Mouse (Mus musculus) monocyte, adult 2 months (primary cell): ENCODE measurements around the gene Hapln4.

Experiments used
- DNase-seq, 2 experiments: peaks; one replicate each; pipeline ENCODE4 v3.0.0; 2022; ENCODE audit warnings: low spot score in 2 of 2, low read depth in 1 of 2

The Hapln4 gene

GRCm38 (mm10) chr8:70099276-70099675 is 16.0 kb downstream of the Hapln4 start:
- DNase-seq, result no peak

DNA sequence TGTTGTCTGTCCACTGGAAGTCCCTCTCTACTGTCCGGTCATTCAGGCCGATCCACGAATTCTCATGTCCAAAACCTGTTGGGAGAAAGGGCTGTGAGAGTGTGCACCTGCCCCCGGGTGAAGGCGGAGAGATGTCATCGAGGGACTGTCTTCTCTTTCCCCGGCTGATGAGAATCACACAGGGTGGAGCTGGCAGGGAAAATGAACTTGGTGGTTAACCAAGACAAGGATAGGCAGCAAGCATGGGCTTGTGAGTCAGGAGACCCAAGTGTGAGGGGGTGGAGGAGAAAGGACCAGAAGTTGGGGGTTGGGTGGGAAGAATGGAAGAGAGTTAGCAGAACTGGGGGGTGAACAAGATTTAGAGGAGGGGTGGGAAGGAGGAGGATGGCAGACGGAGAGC is 17.0 kb downstream of the Hapln4 start:
- no peak for DNase-seq

DNA sequence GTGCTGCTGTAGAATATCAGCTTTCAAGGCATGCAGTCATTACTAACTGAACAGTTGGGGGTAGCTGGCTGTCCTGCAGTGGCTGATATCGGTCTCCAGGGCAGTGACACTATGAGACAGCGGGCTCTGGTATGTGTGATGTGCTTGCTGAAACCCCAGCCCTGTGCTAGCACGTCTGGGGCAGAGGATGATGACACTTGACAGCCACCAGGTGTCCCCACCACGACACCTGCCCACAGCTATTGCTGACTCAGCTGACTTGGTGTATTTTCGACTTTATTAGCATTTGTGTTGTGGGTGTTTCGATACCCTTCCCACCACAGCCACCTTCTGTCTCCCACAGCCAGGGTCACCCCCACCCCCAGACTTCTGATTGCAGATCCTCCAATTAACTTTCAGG is 21.2 kb downstream of the Hapln4 start:
- DNase-seq, result no peak

- DNase-seq, result no peak
Measured at GRCm38 (mm10) chr8:70104922-70105321, 21.7 kb downstream of the Hapln4 start.

GRCm38 (mm10) chr8:70110451-70110850 is 27.2 kb downstream of the Hapln4 start:
- no peak for DNase-seq

DNA sequence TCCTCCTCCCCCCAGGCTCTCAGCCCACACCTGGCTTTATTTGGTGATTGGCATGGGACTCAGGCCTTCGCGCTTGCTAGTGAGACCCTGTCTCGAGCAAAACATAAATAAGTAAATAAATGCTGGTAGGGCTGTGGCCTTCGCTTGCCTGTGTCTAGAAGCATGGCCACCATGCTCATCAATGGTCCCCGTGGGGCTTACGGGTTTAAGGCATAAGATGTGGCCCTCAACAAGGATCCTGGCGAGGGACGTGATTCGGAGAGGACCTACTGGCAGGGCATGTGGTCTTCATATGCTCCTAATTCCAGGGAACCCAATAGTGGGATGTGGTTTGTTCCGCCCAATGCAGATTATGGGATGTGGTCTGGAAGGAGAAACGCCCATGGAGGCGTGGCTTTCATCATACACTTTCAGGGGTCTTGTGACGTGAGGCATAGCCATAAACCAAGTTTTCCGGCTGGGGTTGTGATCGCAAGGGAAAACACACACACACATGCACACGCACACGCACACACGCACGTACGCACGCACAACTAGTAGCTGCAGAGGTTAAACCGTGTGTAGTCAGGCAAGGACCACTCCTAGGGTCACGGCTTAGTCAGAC is 28.0 kb downstream of the Hapln4 start:
- no peak for DNase-seq

- DNase-seq, result no peak
Measured at GRCm38 (mm10) chr8:70112401-70113016, 29.3 kb downstream of the Hapln4 start.

- no peak for DNase-seq
Measured at GRCm38 (mm10) chr8:70114488-70114887, 31.2 kb downstream of the Hapln4 start.

GRCm38 (mm10) chr8:70114892-70115291 is 31.6 kb downstream of the Hapln4 start:
- no peak for DNase-seq

DNA sequence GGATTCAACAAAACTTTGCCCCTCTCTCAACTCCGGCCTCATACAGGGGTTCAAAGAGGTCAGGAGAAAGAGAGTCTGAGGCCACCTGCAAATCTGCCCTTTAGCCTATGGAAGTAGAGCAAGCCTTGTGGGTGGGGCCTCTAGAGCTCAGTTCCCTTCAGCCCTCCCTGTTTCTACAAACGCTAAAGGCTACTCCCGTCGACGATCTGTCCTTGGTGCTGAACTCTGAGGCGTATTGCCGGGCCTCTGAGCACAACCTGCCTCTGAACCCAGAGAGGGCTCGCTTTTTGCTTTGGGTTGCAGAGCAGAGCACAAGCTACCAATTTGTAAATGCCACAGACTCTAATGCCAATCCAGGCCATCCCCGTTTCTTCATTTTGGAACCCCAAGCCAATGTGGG is 34.4 kb downstream of the Hapln4 start:
- no peak for DNase-seq

GRCm38 (mm10) chr8:70118726-70119700 is 35.8 kb downstream of the Hapln4 start:
- no peak for DNase-seq

DNA sequence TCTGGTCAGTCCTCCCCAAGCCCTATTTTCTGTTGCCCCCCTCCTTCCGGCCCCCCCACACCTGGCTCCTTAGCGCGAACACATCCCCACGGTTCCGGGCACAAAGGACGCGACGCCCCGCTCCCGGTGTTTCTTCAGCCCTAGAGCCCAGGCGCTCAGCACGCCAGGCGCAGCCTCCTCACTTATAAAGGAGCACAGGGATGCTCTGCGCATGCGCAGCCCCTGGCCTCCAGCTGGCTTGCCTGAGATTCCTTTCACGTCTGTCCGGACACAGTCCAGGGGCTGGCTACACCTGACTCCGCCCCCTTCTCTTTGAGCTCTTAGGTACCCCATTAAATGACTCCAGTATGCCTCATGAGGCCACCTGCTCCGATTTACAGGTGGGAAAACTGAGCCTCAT is 37.4 kb downstream of the Hapln4 start, which contains the start of gene Ncan:
Gene Ncan, minus strand, starts transcription at position 207 of the 400 bp plus-strand sequence.
- no peak for DNase-seq

DNA sequence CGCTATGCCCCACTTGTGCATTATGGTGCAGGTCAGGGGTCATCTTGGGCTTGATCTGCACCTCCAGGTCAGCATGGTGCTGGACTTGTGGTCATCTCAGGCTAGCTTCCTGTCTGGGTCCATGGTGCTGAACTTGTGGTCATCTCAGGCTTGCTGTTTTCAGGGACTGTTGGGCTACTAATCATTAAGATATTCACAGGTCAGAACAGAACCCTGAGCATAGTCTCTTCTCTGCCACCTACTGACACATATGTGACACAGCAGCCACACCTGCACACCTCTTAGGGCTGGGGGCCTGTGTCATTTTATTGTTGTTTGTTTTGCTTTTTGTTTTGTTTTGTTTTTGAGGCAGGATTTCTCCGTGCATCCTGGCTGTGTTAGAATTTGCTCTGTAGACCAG is 39.6 kb downstream of the Hapln4 start:
- DNase-seq, result no peak

- no peak for DNase-seq
Measured at GRCm38 (mm10) chr8:70124992-70125391, 41.7 kb downstream of the Hapln4 start.

GRCm38 (mm10) chr8:70128435-70128834 is 45.2 kb downstream of the Hapln4 start:
- no peak for DNase-seq

- no peak for DNase-seq
Measured at GRCm38 (mm10) chr8:70129309-70129952, 46.2 kb downstream of the Hapln4 start.

- no peak for DNase-seq
Measured at GRCm38 (mm10) chr8:70130066-70130465, 46.8 kb downstream of the Hapln4 start.

- DNase-seq, result peak; percentile 35 to 64
Measured at GRCm38 (mm10) chr8:70131166-70131883, 48.1 kb downstream of the Hapln4 start, which contains the start of gene Nr2c2ap. Gene Nr2c2ap (plus strand): TSS chr8:70131333.

GRCm38 (mm10) chr8:70134086-70134485 is 50.8 kb downstream of the Hapln4 start:
- DNase-seq, result no peak

DNA sequence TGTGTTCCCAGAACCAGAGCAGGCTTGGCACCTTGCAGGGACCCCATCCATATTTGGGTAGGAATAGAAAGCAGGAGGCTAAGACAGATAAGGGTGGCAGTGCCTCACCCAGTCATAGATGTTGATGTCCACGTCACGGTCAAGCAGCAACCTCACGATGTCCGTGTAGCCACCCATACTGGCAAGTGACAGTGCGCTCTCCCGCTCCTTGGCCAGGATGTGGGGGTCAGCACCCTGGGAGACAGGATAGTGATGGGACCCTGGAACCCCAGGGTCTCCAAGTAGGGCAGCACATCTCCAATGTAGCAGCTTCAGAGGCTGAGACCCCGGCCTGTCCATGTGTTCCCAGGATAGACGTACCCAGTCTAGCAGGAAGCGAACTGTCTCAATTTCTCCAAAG is 51.7 kb downstream of the Hapln4 start:
- no peak for DNase-seq

DNA sequence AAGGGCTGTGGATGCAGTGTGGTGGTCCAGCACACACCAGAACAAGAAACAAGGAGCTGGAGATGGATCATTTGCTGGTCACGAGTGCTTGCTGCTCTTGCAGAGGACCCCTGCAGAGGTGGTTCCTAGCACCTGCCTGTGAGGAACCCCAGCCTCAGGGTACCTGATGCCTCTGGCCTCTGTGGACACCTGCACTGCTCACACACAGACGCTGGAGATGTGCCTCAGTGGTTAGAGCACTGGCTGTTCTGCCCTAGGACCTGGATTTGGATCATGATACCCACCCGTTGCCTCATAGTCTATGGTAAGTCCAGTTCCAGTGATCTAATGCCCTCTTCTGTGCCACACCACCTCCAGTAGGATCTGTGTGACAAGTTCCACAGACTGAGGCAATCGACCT is 53.3 kb downstream of the Hapln4 start:
- DNase-seq, result no peak
